Mouse (Mus musculus): ENCODE results near the gene Ppp1r11. TPM values are rescaled to one million over a fixed set of nuclear protein-coding genes. Genes with fewer than 3 reads are reported as not detected.

Gene Ppp1r11
- polyA plus RNA-seq, 1 experiment from 2014 or later, result 176 TPM

GRCm38 (mm10) chr17:36949265-36949664, 2.3 kb downstream of the Ppp1r11 start:
- no peak for DNase-seq
- Histone ChIP-seq H3K36me3 (ENCODE audit: control insufficient read depth, insufficient read depth, low read length) (peaks cover 19% of the 10 kb centered on the region), H3K27me3 (ENCODE audit: control insufficient read depth, insufficient read depth, low read length) (peaks cover 5% of the 10 kb centered on the region), H3K9ac (replicated peaks; ENCODE audit: low read length) (no peak overlapping the region), H3K9me3 (ENCODE audit: control insufficient read depth, low read length) (no peaks in the 10 kb centered on the region), H3K4me3 (replicated peaks; ENCODE audit: low read depth, low read length) (no peak overlapping the region), H3K27ac (replicated peaks; ENCODE audit: low read depth, low read length) (no peak overlapping the region), H3K4me1 (ENCODE audit: control insufficient read depth, insufficient read depth, low read length) (peaks cover 16% of the 10 kb centered on the region), H3K4me2 (ENCODE audit: low read length) (no peak overlapping the region)
- ATAC-seq (ENCODE audit: low FRiP score, low TSS enrichment), result no peak
- WGBS, result 96% methylated on average over 8 of the region's 8 CpGs

- H3K4me1 ChIP-seq (ENCODE audit: control insufficient read depth, insufficient read depth, low read length), result peaks cover 16% of the 10 kb centered on the region
- H3K27ac ChIP-seq (replicated peaks; ENCODE audit: low read depth, low read length), result no peak overlapping the region
- ATAC-seq (ENCODE audit: low FRiP score, low TSS enrichment) (no peak), DNase-seq (no peak)
- H3K4me2 ChIP-seq (ENCODE audit: low read length), result no peak overlapping the region
- H3K4me3 ChIP-seq (replicated peaks; ENCODE audit: low read depth, low read length), result no peak overlapping the region
- H3K9me3 ChIP-seq (ENCODE audit: control insufficient read depth, low read length), result no peaks in the 10 kb centered on the region
- H3K9ac ChIP-seq (replicated peaks; ENCODE audit: low read length), result no peak overlapping the region
- 92% methylated on average over 1 of the region's 1 CpGs for WGBS
- H3K36me3 ChIP-seq (ENCODE audit: control insufficient read depth, insufficient read depth, low read length), result peaks cover 17% of the 10 kb centered on the region
- H3K27me3 ChIP-seq (ENCODE audit: control insufficient read depth, insufficient read depth, low read length), result peaks cover 14% of the 10 kb centered on the region
Observed at GRCm38 (mm10) chr17:36948286-36948685, 3.3 kb downstream of the Ppp1r11 start.

GRCm38 (mm10) chr17:36947051-36947819, 4.3 kb downstream of the Ppp1r11 start:
- peak overlapping the region; percentile 77 for H3K9ac ChIP-seq (replicated peaks; ENCODE audit: low read length)
- H3K27me3 ChIP-seq (ENCODE audit: control insufficient read depth, insufficient read depth, low read length), result peaks cover 24% of the 10 kb centered on the region
- WGBS, result under 1% methylated on average over 62 of the region's 62 CpGs
- H3K4me3 ChIP-seq (replicated peaks; ENCODE audit: low read depth, low read length), result peak overlapping the region; percentile 53
- peaks cover 17% of the 10 kb centered on the region for H3K36me3 ChIP-seq (ENCODE audit: control insufficient read depth, insufficient read depth, low read length)
- peak; percentile 81 for DNase-seq
- peak; percentile 55 for ATAC-seq (ENCODE audit: low FRiP score, low TSS enrichment)
- H3K27ac ChIP-seq (replicated peaks; ENCODE audit: low read depth, low read length), result peak overlapping the region; percentile 80
- H3K9me3 ChIP-seq (ENCODE audit: control insufficient read depth, low read length), result no peaks in the 10 kb centered on the region
- H3K4me2 ChIP-seq (ENCODE audit: low read length), result peak overlapping the region; percentile 94
- H3K4me1 ChIP-seq (ENCODE audit: control insufficient read depth, insufficient read depth, low read length), result peaks cover 16% of the 10 kb centered on the region

GRCm38 (mm10) chr17:36944121-36944775, 7.3 kb downstream of the Ppp1r11 start:
- Histone ChIP-seq H3K9me3 (ENCODE audit: control insufficient read depth, low read length) (no peaks in the 10 kb centered on the region), H3K9ac (replicated peaks; ENCODE audit: low read length) (no peak overlapping the region), H3K27me3 (ENCODE audit: control insufficient read depth, insufficient read depth, low read length) (peaks cover 27% of the 10 kb centered on the region), H3K4me1 (ENCODE audit: control insufficient read depth, insufficient read depth, low read length) (peaks cover 10% of the 10 kb centered on the region; the same call in 1 of the 2 replicates), H3K4me3 (replicated peaks; ENCODE audit: low read depth, low read length) (no peak overlapping the region), H3K36me3 (ENCODE audit: control insufficient read depth, insufficient read depth, low read length) (peaks cover 11% of the 10 kb centered on the region), H3K27ac (replicated peaks; ENCODE audit: low read depth, low read length) (no peak overlapping the region), H3K4me2 (ENCODE audit: low read length) (no peak overlapping the region)
- WGBS, result 22% methylated on average over 9 of the region's 9 CpGs
- ATAC-seq (ENCODE audit: low FRiP score, low TSS enrichment) (no peak), DNase-seq (peak; percentile 13)

GRCm38 (mm10) chr17:36943691-36944090, 7.8 kb downstream of the Ppp1r11 start:
- Histone ChIP-seq H3K4me2 (ENCODE audit: low read length) (peak overlapping the region; percentile 65; the same call in 1 of the 2 replicates), H3K9ac (replicated peaks; ENCODE audit: low read length) (no peak overlapping the region), H3K4me1 (ENCODE audit: control insufficient read depth, insufficient read depth, low read length) (peaks cover 10% of the 10 kb centered on the region; the same call in 1 of the 2 replicates), H3K27me3 (ENCODE audit: control insufficient read depth, insufficient read depth, low read length) (peaks cover 27% of the 10 kb centered on the region), H3K9me3 (ENCODE audit: control insufficient read depth, low read length) (no peaks in the 10 kb centered on the region), H3K36me3 (ENCODE audit: control insufficient read depth, insufficient read depth, low read length) (peaks cover 5% of the 10 kb centered on the region), H3K27ac (replicated peaks; ENCODE audit: low read depth, low read length) (no peak overlapping the region), H3K4me3 (replicated peaks; ENCODE audit: low read depth, low read length) (peak overlapping the region; percentile 34; the same call in 1 of the 2 replicates)
- DNase-seq (no peak), ATAC-seq (ENCODE audit: low FRiP score, low TSS enrichment) (no peak)
- 25% methylated on average over 5 of the region's 5 CpGs for WGBS

GRCm38 (mm10) chr17:36942791-36943471, 8.6 kb downstream of the Ppp1r11 start, which contains the start of gene Rnf39:
Rnf39 (plus strand) TSS chr17:36942918.
- 3% methylated on average over 58 of the region's 59 CpGs for WGBS
- Histone ChIP-seq H3K9ac (replicated peaks; ENCODE audit: low read length) (peak within 1 kb of the TSS; percentile 40), H3K9me3 (ENCODE audit: control insufficient read depth, low read length) (no peaks in the 10 kb centered on the region), H3K27me3 (ENCODE audit: control insufficient read depth, insufficient read depth, low read length) (peaks cover 27% of the 10 kb centered on the region), H3K27ac (replicated peaks; ENCODE audit: low read depth, low read length) (no peak within 1 kb of the TSS), H3K4me1 (ENCODE audit: control insufficient read depth, insufficient read depth, low read length) (peaks cover 10% of the 10 kb centered on the region; the same call in 1 of the 2 replicates), H3K4me3 (replicated peaks; ENCODE audit: low read depth, low read length) (peak within 1 kb of the TSS; percentile 34), H3K36me3 (ENCODE audit: control insufficient read depth, insufficient read depth, low read length) (no peaks in the 10 kb centered on the region), H3K4me2 (ENCODE audit: low read length) (peak within 1 kb of the TSS; percentile 65)
- ATAC-seq (ENCODE audit: low FRiP score, low TSS enrichment), result no peak
- DNase-seq, result peak; percentile 35

- Histone ChIP-seq H3K4me1 (ENCODE audit: control insufficient read depth, insufficient read depth, low read length) (peaks cover 10% of the 10 kb centered on the region; the same call in 1 of the 2 replicates), H3K4me3 (replicated peaks; ENCODE audit: low read depth, low read length) (peak overlapping the region; percentile 34), H3K36me3 (ENCODE audit: control insufficient read depth, insufficient read depth, low read length) (no peaks in the 10 kb centered on the region), H3K27ac (replicated peaks; ENCODE audit: low read depth, low read length) (no peak overlapping the region), H3K9me3 (ENCODE audit: control insufficient read depth, low read length) (no peaks in the 10 kb centered on the region), H3K4me2 (ENCODE audit: low read length) (peak overlapping the region; percentile 65), H3K27me3 (ENCODE audit: control insufficient read depth, insufficient read depth, low read length) (peaks cover 27% of the 10 kb centered on the region), H3K9ac (replicated peaks; ENCODE audit: low read length) (0 out of 2 replicates have a peak overlapping the region, but pooled peaks have one; percentile 40)
- ATAC-seq (ENCODE audit: low FRiP score, low TSS enrichment) (no peak), DNase-seq (no peak)
- whole genome bisulfite sequencing, result 50% methylated on average over 10 of the region's 10 CpGs
Observed at GRCm38 (mm10) chr17:36942391-36942790, 9.2 kb downstream of the Ppp1r11 start.

GRCm38 (mm10) chr17:36938056-36938455, 13.5 kb downstream of the Ppp1r11 start:
- ATAC-seq (ENCODE audit: low FRiP score, low TSS enrichment) (no peak), DNase-seq (no peak)
- WGBS, result 86% methylated on average over 2 of the region's 2 CpGs
- Histone ChIP-seq H3K36me3 (ENCODE audit: control insufficient read depth, insufficient read depth, low read length) (no peaks in the 10 kb centered on the region), H3K27me3 (ENCODE audit: control insufficient read depth, insufficient read depth, low read length) (peaks cover 11% of the 10 kb centered on the region), H3K4me1 (ENCODE audit: control insufficient read depth, insufficient read depth, low read length) (no peaks in the 10 kb centered on the region), H3K9me3 (ENCODE audit: control insufficient read depth, low read length) (no peaks in the 10 kb centered on the region), H3K27ac (replicated peaks; ENCODE audit: low read depth, low read length) (no peak overlapping the region), H3K4me2 (ENCODE audit: low read length) (no peak overlapping the region), H3K9ac (replicated peaks; ENCODE audit: low read length) (no peak overlapping the region), H3K4me3 (replicated peaks; ENCODE audit: low read depth, low read length) (no peak overlapping the region)

Data from midbrain, embryonic 14.5 days (tissue).